Mouse (Mus musculus) spleen, adult 2 months (tissue): ENCODE data around the gene Dock9.

Experiments used
- CTCF ChIP-seq: fragments of 200-500 bp; IDR thresholded peaks from 2 replicates; pipeline ENCODE4 v1.5.1; 2011; ENCODE audit warnings: mild to moderate bottlenecking, inconsistent platforms; ENCODE audit not compliant: insufficient read depth, insufficient read length, insufficient replicate concordance; ENCODE audit errors: extremely low read depth
- POLR2A ChIP-seq: fragments of 200-500 bp; IDR thresholded peaks from 2 replicates; pipeline ENCODE4 v1.6.1; 2011; ENCODE audit warnings: low read depth, low read length, inconsistent platforms

DNA sequence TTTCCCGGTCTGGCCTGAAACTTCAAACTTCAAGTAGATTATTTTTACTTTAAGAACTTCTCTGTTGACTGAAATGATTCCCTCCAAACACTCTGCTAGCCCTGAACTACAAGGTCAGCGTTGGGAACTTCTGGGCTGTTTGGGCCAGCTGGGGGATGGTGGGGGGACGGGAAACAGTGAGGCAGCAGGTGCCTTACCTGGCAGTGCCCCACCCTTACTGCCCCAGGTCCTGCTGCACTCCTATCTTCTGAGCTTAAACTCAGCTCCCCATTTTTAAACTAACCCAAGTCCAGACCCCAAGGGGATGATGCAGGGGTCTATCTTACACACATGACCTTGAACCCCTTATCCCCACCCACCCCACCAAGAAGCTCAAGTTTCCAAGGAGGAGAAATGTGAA lies 122.5 kb downstream of the Dock9 start:
- TF ChIP-seq POLR2A (no peak), CTCF (no peak)
